Mouse (Mus musculus) cerebellum, adult 8-10 months (tissue): ENCODE data around the gene Tdgf1.

Experiments used
- DNase-seq: peaks from one replicate; pipeline ENCODE4 v3.0.0; 2022

Tdgf1 gene

DNA sequence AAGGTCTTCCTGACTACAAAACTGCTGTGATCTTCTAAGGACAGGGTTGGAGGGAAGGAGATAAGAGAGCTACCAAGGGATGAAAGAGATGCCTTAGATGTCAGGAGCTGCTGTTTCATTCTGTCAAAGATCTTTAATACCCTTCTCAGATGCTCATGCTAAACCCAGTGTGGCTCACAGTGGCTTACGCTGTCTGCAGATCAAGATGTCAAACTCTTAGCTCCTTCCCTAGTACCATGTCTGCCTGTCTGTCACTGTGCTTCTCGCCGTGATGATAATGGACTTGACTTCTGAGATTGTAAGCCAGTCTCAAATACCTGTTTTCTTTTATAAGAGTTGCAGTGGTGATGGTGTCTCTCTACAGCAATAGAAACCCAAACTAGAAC, 37.3 kb downstream of the Tdgf1 start:
- DNase-seq = no peak

DNA sequence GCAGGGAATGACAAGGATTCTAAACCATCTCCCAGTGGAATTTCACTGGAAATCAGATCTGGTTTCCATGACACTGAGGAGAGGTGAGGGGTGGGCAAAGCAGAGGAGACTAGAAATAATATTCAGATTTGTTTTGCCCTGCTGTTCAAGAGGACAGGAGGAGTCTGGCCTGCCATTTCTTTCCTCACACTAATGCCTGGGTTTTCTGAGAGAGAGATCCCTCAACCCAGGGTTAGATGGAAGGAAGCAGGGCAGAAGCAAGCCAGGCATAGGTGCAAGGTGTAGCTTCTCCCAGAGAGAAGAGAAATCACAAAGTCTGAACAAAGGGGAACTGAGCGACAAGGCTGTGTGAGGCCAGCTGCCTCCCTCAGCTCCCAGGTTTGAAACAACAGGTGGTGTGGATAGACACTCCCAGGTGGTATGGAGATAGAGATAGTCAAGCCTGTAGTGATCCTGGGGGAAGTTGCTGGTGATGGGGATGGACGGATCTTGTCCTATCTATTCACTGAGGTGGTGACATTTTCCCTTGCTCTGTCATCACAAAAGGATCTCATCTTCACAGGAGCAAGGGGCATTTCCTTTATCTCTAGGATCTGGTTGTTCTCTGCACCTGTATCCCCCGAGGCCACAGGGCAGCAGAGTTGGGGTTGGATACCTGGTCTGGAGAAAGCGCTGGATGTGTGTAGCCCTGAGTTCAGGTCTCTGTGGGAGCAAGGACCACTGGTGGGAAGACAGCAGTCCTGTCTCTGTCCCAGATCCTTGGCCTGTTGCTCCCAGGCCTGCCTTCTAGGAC, 37.9 kb downstream of the Tdgf1 start:
- DNase-seq = no peak

DNA sequence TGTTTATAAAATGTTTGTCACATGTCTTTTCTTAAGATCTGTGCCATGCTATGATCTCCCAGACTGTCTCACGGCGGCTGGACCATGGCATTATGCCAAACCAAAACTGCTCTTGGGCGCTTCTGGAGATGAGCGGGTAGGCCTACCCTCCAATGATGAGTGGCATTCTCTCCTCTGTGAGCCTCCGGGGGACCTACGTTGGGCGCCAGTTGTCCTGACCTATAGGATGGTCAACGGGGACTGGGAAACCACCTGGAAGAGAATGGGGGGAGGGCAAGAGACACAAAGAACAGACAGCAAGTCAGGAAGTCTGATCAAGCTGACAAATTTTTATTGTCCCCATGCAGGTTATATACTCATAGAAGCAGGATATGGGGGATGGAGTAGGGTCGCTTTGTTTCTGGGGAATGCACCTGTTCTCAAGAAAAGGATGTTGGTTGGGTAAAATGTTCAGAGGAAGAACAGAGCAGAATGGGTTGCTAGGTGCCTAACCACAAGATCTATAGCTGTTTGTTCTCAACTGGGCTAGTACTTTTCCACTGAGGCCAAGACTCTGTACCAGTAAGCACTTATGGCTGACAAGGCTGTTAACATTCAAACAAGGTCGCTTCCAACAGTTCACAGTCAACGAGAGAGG, 38.6 kb downstream of the Tdgf1 start:
- no peak for DNase-seq

DNA sequence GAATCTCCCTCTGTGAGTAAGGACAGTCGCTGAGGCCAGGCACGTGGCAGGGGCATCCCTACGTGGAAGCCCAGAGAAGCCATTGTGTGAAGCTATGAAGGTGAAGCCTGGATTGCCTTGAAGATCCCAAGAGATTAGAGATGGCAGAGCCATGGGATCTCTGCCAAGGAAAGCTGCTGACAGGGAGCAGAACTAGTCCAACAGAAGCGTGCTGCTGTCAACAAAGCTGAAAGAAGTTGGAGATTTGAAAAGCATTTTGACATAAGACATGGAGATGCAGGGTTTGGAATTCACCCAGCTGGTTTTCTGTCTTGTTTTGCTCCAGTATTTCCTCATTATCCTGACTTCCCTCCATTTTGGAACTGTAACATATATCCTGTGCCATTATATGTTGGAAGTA, 43.7 kb downstream of the Tdgf1 start:
- no peak for DNase-seq

DNA sequence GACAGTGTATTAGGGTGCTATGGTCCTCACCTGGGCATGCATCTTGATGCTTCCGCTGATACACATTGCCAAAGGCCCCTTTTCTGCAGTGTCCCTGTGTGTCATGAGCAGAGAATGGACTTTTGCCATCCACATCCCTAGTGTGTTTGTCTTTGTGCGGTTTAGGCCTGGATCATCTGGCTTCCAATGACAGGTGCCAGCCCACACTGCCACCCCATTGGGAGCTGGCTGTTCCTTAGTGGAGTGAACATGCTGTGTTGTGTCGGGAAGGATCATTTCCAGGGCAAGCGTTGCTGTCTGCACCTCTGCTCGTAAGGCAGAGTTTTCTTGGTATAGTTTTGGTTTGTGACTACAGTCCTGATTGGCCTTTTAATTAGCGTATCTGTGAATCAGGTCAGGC, 44.8 kb downstream of the Tdgf1 start:
- DNase-seq = no peak

DNA sequence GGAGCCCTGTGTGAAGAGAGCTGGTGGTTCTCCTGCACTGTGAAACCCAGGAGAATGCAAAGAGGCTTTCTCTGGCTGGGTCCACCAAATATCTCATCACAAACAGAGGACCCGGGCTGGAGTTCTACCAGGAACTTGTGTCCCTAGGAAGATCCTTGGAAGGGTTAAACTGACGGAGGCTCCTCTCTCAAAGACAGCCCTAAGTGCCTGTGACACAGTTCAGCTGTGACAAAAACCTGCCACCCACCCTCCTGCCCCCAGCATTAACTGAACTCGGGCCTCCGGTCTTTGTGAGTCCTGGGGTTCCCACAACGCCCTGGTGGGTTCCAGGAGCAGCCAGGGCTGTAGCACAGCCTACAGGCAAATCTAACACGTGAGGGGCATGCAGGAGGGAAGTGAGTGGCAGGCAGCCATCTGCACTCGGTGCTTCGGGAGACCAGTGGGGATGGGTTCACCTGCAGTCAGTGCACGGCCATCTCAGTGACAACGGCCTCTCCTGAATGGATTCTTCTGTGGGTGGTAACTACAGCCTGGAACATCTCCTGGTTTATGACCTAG, 46.4 kb downstream of the Tdgf1 start:
- no peak for DNase-seq

DNA sequence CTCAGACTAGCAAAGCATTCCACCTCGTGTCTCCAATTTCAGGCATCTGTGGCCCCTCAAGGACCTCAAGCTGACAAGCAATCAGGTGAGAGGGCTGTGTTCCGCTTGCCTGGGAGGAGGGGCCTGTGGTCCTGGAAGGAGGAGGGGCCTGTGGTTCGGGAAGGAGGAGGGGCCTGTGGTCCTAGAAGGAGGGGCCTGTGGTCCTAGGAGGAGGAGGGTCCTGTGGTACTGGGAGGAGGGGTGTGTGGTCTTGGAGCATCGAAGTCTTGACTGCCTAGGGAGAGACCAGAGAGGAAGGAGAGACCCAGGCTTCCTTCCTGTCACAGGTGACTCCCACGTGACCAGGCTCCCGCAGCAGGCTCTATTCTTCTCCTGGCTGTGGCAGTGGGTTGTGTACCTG, 49.4 kb downstream of the Tdgf1 start:
- DNase-seq = no peak

DNA sequence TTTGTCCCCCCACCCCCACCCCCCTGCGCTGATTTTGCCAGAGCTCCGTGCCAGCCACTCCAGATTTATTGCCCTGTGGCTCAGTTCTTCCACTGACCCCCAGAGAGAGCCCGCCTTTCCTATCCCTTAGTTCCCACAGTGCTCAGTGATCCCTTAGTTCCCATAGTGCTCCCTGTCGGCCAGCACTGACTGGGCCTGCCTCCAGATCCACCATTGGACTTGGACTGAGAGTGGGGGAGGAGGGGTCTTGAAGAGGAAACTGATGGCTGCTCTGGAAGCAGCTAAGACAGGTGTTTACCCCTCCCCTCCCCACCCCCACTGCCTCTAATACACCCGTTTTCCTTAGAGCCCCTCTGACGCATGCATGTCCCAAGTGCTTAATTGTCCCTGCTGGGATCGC, 50.0 kb downstream of the Tdgf1 start:
- no peak for DNase-seq

DNA sequence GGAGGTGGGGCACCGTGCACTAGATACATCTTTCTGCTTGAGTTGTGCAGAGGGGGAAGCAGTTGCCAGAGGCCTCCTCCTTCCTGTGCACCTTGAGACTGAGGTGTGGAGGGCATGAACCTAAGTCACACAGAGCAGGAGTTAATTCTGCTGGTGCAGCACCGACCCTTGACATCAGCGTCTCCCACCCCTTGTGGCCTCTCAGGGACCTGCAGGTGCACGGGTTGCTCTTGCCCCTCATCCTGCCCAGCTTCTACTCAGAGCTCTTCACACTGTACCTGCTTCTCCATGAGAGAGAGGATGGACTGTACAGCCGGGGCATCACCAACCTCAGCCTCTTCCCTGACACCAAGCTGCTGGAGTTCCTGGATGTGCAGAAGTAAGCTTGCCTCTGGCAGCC, 50.5 kb downstream of the Tdgf1 start:
- no peak for DNase-seq

DNA sequence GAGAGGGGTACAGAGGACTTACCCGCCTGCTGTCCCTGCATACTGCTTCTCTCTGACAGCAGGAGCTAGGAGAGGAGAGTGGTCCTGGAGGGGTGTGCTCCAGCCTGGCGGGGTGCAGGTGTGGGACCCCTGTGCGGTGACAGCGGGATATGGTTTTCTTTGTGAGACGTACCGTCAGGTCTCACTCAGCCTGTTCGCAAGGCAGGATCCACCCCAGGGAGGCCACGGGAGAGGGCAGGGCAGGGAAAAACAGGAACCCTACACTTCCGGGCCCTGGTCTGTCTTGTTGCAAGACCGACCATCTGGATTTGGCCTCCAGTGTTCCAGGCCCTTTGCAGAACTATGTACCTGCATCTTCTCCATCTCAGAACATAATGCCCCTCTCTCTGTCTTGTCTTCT, 52.5 kb downstream of the Tdgf1 start:
- no peak for DNase-seq

DNA sequence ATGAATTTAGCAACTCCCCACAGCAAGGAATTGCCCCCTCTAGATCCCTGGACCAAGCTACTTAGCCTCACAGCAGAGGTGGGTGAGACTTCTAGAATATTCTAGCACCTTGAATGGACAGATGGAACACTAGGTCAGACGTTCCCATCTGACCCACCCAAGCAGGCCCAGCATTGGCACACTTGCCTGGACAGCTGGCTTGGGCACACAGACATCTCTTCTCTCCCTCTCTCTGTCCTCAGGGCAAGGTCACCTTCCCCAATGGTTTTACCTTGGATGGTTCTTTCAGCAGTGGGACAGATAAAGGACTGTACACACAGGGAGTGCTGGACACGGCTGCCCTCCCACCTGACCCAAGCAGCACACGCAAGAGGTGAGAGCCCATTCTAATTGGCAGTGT, 53.4 kb downstream of the Tdgf1 start:
- DNase-seq = no peak

DNA sequence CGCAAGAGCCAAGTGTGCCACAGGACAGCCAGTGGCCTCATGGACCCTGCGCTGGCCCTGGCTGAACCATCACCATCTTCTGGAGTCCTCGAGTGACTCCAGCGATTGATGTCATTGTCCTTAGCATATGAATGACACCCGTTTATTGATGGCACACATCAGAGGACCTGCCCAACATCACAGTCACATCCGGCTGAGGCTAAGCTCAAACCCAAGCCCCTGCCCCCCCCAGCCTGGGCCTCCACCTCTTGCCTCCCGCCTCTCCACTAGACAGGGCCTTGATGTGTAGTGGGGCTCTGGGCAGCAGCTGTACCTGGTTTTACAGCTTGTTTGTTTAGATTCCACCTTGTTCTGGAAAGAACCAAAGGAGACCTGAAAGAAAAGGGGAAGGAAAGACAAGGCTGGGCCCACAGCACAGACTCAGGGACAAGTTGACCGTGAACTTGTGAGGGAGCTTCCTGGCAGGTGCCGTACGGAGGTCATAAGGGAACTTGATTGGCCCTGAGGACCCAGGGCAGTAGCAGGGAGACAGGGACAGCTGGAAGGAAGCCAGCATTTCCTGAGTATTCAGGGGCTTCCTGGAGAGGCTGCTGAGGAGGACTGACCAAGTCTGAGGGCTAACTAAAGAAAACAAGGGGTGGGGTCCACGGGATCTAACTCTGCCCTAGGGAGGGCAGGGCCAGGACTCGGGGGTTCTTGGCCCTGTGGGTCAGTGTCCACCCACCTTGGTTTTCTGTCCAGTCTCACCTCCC, 54.7 kb downstream of the Tdgf1 start:
- DNase-seq = no peak

DNA sequence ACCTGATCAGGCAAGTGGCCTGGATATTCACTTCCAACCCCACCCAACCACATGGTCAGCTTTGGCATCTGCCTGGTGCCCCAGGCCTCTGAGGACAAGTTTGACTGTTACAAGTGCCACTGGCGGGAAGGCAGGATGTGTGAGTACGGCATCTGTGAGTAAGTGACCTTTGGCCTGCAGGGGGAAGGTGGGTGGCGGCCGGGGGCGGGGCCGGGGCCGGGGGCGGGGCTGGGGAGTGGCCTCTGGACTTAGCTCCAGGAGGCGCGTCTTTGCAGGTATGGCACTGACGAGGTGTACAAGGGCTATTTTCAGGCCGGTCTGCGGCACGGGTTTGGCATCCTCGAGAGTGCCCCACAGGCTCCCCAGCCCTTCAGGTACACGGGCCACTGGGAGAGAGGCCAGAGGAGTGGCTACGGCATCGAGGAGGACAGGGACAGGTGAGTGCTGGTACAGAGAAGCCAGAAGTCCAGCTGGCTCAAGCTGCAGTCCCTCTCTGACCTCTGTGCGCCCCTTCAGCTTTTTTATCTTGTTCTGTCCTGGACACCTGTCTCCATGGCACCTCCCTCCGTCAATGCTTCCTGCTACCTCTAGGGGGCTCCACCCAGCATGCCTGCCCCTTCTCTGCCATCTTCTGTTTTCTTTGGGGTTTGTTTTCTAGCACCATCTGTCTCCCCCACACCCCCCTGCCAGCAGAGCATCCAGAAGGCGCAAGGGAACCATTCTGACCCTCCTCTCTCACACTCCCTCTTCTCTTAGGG, 55.8 kb downstream of the Tdgf1 start:
- DNase-seq = no peak
